Mouse (Mus musculus) ES-E14 (cell line): ENCODE results near the gene Ndp.

ENCODE experiments used
- CHD2 ChIP-seq: IDR thresholded peaks from 2 replicates; pipeline ENCODE4 v1.6.1; 2014; ENCODE audit warnings: mild to moderate bottlenecking, low read depth, low read length, inconsistent platforms
- HCFC1 ChIP-seq: IDR thresholded peaks from 2 replicates; pipeline ENCODE4 v1.6.1; 2012; ENCODE audit warnings: low read length, inconsistent platforms, borderline replicate concordance; ENCODE audit not compliant: insufficient read depth
- MAFK ChIP-seq: IDR thresholded peaks from 2 replicates; pipeline ENCODE4 v1.6.1; 2014; ENCODE audit warnings: mild to moderate bottlenecking, low read depth, low read length, inconsistent platforms; ENCODE audit not compliant: insufficient read depth

GRCm38 (mm10) chrX:16867640-16868314 lies 43.8 kb downstream of the Ndp start:
- TF ChIP-seq CHD2 = no peak
- no peak for TF ChIP-seq MAFK
- TF ChIP-seq HCFC1 = no peak
